Mouse (Mus musculus): ENCODE results near the gene Defb13.
"Not testable (repeated sequence)": the region's sequence is repeated elsewhere in the genome, so short reads cannot be mapped to it uniquely, and the experiment has no call there.

Gene Defb13

GRCm38 (mm10) chr8:21946462-21946861 is at the start of gene Defb13:
Gene Defb13 (plus strand): TSS chr8:21946762.
- DNase-seq (ENCODE audit: low read depth, low spot score) = no peak

- not testable (repeated sequence) for DNase-seq (ENCODE audit: low read depth, low spot score)
Observed at GRCm38 (mm10) chr8:21906290-21906689, 40.3 kb upstream of the Defb13 start, which contains the start of gene Defb11. Gene Defb11 (minus strand): TSS chr8:21906412.

GRCm38 (mm10) chr8:21911931-21912330 is 34.6 kb upstream of the Defb13 start:
- DNase-seq (ENCODE audit: low read depth, low spot score) = no peak

- no peak for DNase-seq (ENCODE audit: low read depth, low spot score)
Observed at GRCm38 (mm10) chr8:21912554-21912953, 34.0 kb upstream of the Defb13 start.

GRCm38 (mm10) chr8:21915625-21916024 is 30.9 kb upstream of the Defb13 start:
- no peak for DNase-seq (ENCODE audit: low read depth, low spot score)

GRCm38 (mm10) chr8:21930754-21931153 is 15.8 kb upstream of the Defb13 start:
- DNase-seq (ENCODE audit: low read depth, low spot score) = not testable (repeated sequence)

- DNase-seq (ENCODE audit: low read depth, low spot score) = no peak
Observed at GRCm38 (mm10) chr8:21932610-21933009, 14.0 kb upstream of the Defb13 start, which contains the start of gene Defb15. Gene Defb15 (minus strand): TSS chr8:21932710.

- DNase-seq (ENCODE audit: low read depth, low spot score) = not testable (repeated sequence)
Observed at GRCm38 (mm10) chr8:21938052-21938451, 8.5 kb upstream of the Defb13 start, which contains the start of gene Defb35. Gene Defb35 (plus strand): TSS chr8:21938352.

GRCm38 (mm10) chr8:21947311-21948017 is 902 bp downstream of the Defb13 start:
- DNase-seq (ENCODE audit: low read depth, low spot score) = no peak

GRCm38 (mm10) chr8:21955321-21955720 is 8.8 kb downstream of the Defb13 start:
- DNase-seq (ENCODE audit: low read depth, low spot score) = peak; percentile 30

GRCm38 (mm10) chr8:21956336-21956735 is 9.8 kb downstream of the Defb13 start:
- DNase-seq (ENCODE audit: low read depth, low spot score) = no peak

GRCm38 (mm10) chr8:21958414-21958813 is 11.9 kb downstream of the Defb13 start, which contains the start of gene Fam90a1a:
Gene Fam90a1a (plus strand): TSS chr8:21958714.
- DNase-seq (ENCODE audit: low read depth, low spot score) = no peak

GRCm38 (mm10) chr8:21966646-21967045 is 20.1 kb downstream of the Defb13 start:
- no peak for DNase-seq (ENCODE audit: low read depth, low spot score)

- no peak for DNase-seq (ENCODE audit: low read depth, low spot score)
Observed at GRCm38 (mm10) chr8:21969475-21969874, 22.9 kb downstream of the Defb13 start, which contains the start of gene Ccdc70. Gene Ccdc70 (plus strand): TSS chr8:21969775.

- DNase-seq (ENCODE audit: low read depth, low spot score) = no peak
Observed at GRCm38 (mm10) chr8:21978193-21978592, 31.6 kb downstream of the Defb13 start.

- DNase-seq (ENCODE audit: low read depth, low spot score) = no peak
Observed at GRCm38 (mm10) chr8:21981664-21982337, 35.2 kb downstream of the Defb13 start.

GRCm38 (mm10) chr8:21992184-21992583 is 45.6 kb downstream of the Defb13 start:
- DNase-seq (ENCODE audit: low read depth, low spot score) = no peak

- DNase-seq (ENCODE audit: low read depth, low spot score) = no peak
Observed at GRCm38 (mm10) chr8:21995181-21995580, 48.6 kb downstream of the Defb13 start.
